Mouse (Mus musculus): Measurements from ENCODE around the gene Hormad2.

- TF ChIP-seq CTCF (IDR thresholded peaks at IDR 0.05; ENCODE audit: low read depth): no peak
- TF ChIP-seq EP300 (optimal IDR thresholded peaks at IDR 0.05): no peak
Observed at GRCm38 (mm10) chr11:4319212-4319955, 121.5 kb downstream of the Hormad2 start.

Measured in stomach, postnatal 0 days (tissue).